Comparison of ENCODE assay signal across 22 mouse cellular contexts in the genomic region with DNA sequence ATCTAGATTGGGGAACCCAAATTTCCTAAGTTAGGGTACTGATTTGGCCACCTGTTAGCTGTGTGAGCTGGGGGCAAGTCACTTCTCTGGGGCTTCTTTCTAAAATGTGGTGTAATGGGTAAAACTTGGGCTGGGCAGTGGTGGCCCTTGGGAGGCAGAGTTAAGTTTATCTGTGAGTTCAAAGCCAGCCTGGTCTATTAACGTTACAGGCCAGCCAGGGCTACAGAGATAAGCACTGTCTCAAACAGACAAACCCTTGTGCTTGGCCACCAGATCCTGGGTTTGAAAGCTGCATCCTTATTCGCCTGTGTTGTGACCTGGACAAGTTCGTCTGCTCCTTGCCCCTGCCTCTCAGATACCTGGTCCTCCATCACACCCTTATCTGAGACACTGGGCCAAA.
"Had no signal": no experiment of that assay in that cellular context is flagged by ENCODE, and none has a peak within 500 bp of the region (broad histone marks: within the 10 kb centered on the region; RNA-seq: fewer than 3 reads in every experiment).

No protein-coding gene starts in this region.

- H3K9me3 ChIP-seq: intestine, embryonic 15.5 days; lung, embryonic 15.5 days; midbrain, embryonic 12.5 days; midbrain, embryonic 15.5 days; neural tube, embryonic 12.5 days; neural tube, embryonic 15.5 days had no signal

- H3K9ac ChIP-seq: intestine, embryonic 15.5 days; lung, embryonic 15.5 days; midbrain, embryonic 12.5 days; midbrain, embryonic 15.5 days; neural tube, embryonic 12.5 days; neural tube, embryonic 15.5 days had no signal

- H3K4me3 ChIP-seq: intestine, embryonic 15.5 days; left cerebral cortex, adult 2 months; lung, embryonic 15.5 days; midbrain, embryonic 12.5 days; midbrain, embryonic 15.5 days; myocyte; neural tube, embryonic 12.5 days; neural tube, embryonic 15.5 days had no signal

- H3K4me2 ChIP-seq: intestine, embryonic 15.5 days; lung, embryonic 15.5 days; midbrain, embryonic 12.5 days; midbrain, embryonic 15.5 days; neural tube, embryonic 12.5 days; neural tube, embryonic 15.5 days had no signal

- H3K27ac ChIP-seq: intestine, embryonic 15.5 days; kidney, postnatal 0 days; left cerebral cortex, adult 2 months; lung, embryonic 15.5 days; midbrain, embryonic 12.5 days; midbrain, embryonic 15.5 days; neural tube, embryonic 12.5 days; neural tube, embryonic 15.5 days; stomach, postnatal 0 days had no signal

- DNase-seq: kidney, adult 18-20 months; kidney, postnatal 36 days; layer of hippocampus, postnatal 36 days; lung, adult 18-20 months; lung, postnatal 10 days; lung, postnatal 36 days; right cerebral cortex, adult 18-20 months; right cerebral cortex, postnatal 14 days; right cerebral cortex, postnatal 4 days; thymus, adult 2 months; thymus, postnatal 14 days; thymus, postnatal 4 days had no signal

- H3K4me1 ChIP-seq: midbrain, embryonic 12.5 days had no signal

- ATAC-seq: intestine, embryonic 15.5 days; midbrain, embryonic 15.5 days had no signal

- H3K27me3 ChIP-seq: intestine, embryonic 15.5 days; lung, embryonic 15.5 days; midbrain, embryonic 12.5 days; midbrain, embryonic 15.5 days; neural tube, embryonic 12.5 days; neural tube, embryonic 15.5 days had no signal
